Mouse (Mus musculus) bone marrow macrophage, adult 2 months (primary cell): ENCODE measurements around the gene Inmt.

Source experiments
- CTCF ChIP-seq: IDR thresholded peaks from 2 replicates; pipeline ENCODE4 v1.5.1; 2012; ENCODE audit warnings: low read depth, mild to moderate bottlenecking, low read length, moderate library complexity
- POLR2A ChIP-seq: IDR thresholded peaks from 2 replicates; pipeline ENCODE4 v1.6.1; 2012; ENCODE audit warnings: mild to moderate bottlenecking, low read depth, low read length, borderline replicate concordance

DNA sequence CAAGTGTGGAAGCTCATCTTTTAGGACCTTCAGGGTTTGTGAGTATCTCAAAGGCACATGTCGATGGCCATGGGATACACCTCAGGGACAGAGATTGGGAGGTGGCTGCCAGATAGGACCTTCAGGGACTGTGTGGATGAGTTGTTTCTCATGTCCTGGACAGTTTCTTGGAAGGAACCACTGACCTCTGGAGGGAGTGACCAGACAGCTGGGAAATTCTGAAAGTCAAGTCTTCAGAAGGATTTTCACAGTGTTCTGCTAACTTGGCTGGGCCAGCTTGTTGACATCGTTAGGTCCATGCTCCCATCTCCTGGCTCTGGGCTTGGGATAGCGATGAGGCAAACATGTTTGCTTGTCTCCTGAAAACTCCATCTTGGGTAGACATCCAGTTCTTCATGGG is 24.2 kb upstream of the Inmt start:
- TF ChIP-seq POLR2A (no peak), CTCF (no peak)
